Comparison of ENCODE assay signal across 8 mouse cellular contexts in the genomic region with DNA sequence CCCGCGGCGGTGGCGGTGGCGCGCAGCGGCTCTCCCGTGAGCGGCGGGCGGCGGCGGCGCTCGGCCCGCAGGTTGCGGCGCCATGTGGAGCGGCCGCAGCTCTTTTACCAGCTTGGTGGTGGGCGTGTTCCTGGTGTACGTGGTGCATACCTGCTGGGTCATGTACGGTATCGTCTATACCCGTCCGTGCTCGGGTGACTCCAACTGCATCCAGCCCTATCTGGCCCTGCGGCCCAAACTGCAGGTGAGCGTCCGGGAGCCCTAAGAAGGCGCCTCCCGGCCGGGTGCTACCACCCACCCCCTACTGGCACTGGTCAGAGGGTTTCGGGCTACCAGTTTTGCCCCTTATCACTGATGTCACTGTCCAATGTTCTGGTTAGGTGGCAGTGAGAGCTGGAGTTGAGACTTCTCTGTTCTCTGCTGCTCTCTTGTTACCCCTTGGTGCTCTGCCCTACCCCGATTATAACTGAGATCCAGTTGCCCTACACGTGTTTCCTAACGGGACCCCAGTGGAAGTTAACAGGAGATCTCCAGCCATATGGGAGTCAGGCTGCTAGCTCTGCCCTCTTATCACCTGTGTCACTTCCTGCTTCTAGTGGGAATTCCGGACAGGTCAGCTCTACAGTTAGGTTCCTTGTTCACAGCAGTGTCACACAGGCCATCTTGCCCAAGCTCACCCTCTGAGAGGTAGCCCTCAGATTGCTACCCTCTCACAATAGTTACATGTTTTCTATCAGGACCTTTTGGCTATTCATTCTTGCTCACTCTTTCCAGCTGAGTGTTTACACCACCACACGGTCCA. TPM values are rescaled to one million over a fixed set of nuclear protein-coding genes. Genes with fewer than 3 reads are reported as not detected.
A peak's percentile ranks its signal among the peaks of the same experiment; 100 is the strongest.
DNase-seq lines count a peak whose midpoint lies in the region; ATAC-seq lines count a peak whose summit lies in the region.

No protein-coding gene starts in this region.

- WGBS in forebrain, embryonic 13.5 days = 4% methylated on average over 32 of the region's 39 CpGs
- 1% methylated on average over 39 of the region's 39 CpGs for WGBS in liver, embryonic 13.5 days (ENCODE audit: insufficient replicate concordance)

- no peaks in the 10 kb centered on the region for H3K27me3 ChIP-seq in forebrain, embryonic 13.5 days
- no peaks in the 10 kb centered on the region for H3K27me3 ChIP-seq in liver, embryonic 13.5 days

- H3K9ac ChIP-seq in forebrain, embryonic 13.5 days = peak overlapping the region; percentile 85
- H3K9ac ChIP-seq in liver, embryonic 13.5 days = peak overlapping the region; percentile 86

- peak; percentile 8 to 9 for DNase-seq in kidney, postnatal 36 days
- DNase-seq in kidney, postnatal 4 days = no peak
- peak; percentile 13 for DNase-seq in liver, embryonic 13.5 days
- DNase-seq in skeletal muscle tissue, adult 2 months (ENCODE audit: low read depth, low spot score) = peak; percentile 11
- no peak for DNase-seq in adrenal gland, adult 2 months
- no peak for DNase-seq in left cerebral cortex, postnatal 4 days

- peaks cover 38% of the 10 kb centered on the region for H3K36me3 ChIP-seq in forebrain, embryonic 13.5 days (ENCODE audit: poor library complexity, severe bottlenecking)
- peaks cover 40% of the 10 kb centered on the region for H3K36me3 ChIP-seq in liver, embryonic 13.5 days

- H3K4me3 ChIP-seq in forebrain, embryonic 13.5 days = peak overlapping the region; percentile 77
- H3K4me3 ChIP-seq in liver, embryonic 13.5 days (replicated peaks) = peak overlapping the region; percentile 84

- no peak overlapping the region; the same call in 1 of the 2 replicates for H3K27ac ChIP-seq in forebrain, embryonic 13.5 days
- H3K27ac ChIP-seq in liver, embryonic 13.5 days = peak overlapping the region; percentile 65

- H3K4me1 ChIP-seq in forebrain, embryonic 13.5 days = peaks cover 19% of the 10 kb centered on the region
- H3K4me1 ChIP-seq in liver, embryonic 13.5 days (replicated peaks) = peaks cover 25% of the 10 kb centered on the region

- no peaks in the 10 kb centered on the region for H3K9me3 ChIP-seq in forebrain, embryonic 13.5 days (replicated peaks)
- no peaks in the 10 kb centered on the region for H3K9me3 ChIP-seq in liver, embryonic 13.5 days (replicated peaks)

- H3K4me2 ChIP-seq in forebrain, embryonic 13.5 days = peak overlapping the region; percentile 87
- H3K4me2 ChIP-seq in liver, embryonic 13.5 days = peak overlapping the region; percentile 93

- peak; percentile 3 for ATAC-seq in activated CD4-positive, CD25-positive, alpha-beta regulatory T cell, adult 4 months
- ATAC-seq in forebrain, embryonic 13.5 days = peak; percentile 84
- peak; percentile 74 for ATAC-seq in liver, embryonic 13.5 days (ENCODE audit: low read depth)

- intact Hi-C loops in left cerebral cortex, postnatal 4 days (cut with DNase I) = no loop called here

RNA-seq across cellular contexts. Expression of a gene that starts 0.6 kb away (rescaled TPM):
- 10 to 100 TPM; 30.6 to 33.6 TPM for polyA plus RNA-seq in activated CD4-positive, CD25-positive, alpha-beta regulatory T cell, adult 4 months (2017; shearing (Covaris generic))
- polyA plus RNA-seq in forebrain, embryonic 13.5 days (2015; fragmentation: Nextera tagmentation; extraction: Ambion mirVana) = 93.1 and 103 TPM in 2 replicates
- 90.3 and 90.6 TPM in 2 replicates for polyA plus RNA-seq in liver, embryonic 13.5 days (2015; fragmentation: Nextera tagmentation; extraction: Ambion mirVana)
- total RNA-seq in adrenal gland, adult 2 months (2021) = 100 to 1,000 TPM; 161 to 166 TPM
- 118 and 141 TPM in 2 replicates for polyA plus RNA-seq in adrenal gland, adult 2 months (2012; rRNA removed)
- 100 to 1,000 TPM; 110 to 118 TPM for total RNA-seq in left cerebral cortex, postnatal 4 days (2021)

RNA-seq across cellular contexts. Expression of a gene that starts 22.4 kb away (rescaled TPM):
- polyA plus RNA-seq in activated CD4-positive, CD25-positive, alpha-beta regulatory T cell, adult 4 months (2017; shearing (Covaris generic)) = 1 to 10 TPM; 2.4 to 2.8 TPM
- polyA plus RNA-seq in forebrain, embryonic 13.5 days (2015; fragmentation: Nextera tagmentation; extraction: Ambion mirVana) = 5.6 and 5.9 TPM in 2 replicates
- polyA plus RNA-seq in liver, embryonic 13.5 days (2015; fragmentation: Nextera tagmentation; extraction: Ambion mirVana) = 0.96 and 1.1 TPM in 2 replicates
- 1 to 10 TPM; 6.2 to 6.8 TPM for total RNA-seq in adrenal gland, adult 2 months (2021)
- polyA plus RNA-seq in adrenal gland, adult 2 months (2012; rRNA removed) = 12.0 and 21.4 TPM in 2 replicates
- 10 to 100 TPM; 15.7 to 18.5 TPM for total RNA-seq in left cerebral cortex, postnatal 4 days (2021)

Comparison
In these comparisons a context has a peak if more than half of its experiments do, and no peak if none do; other contexts are left out.
1. DNase-seq: peak in kidney, postnatal 36 days (2 of 2), liver, embryonic 13.5 days (single experiment) and skeletal muscle tissue, adult 2 months (single experiment); none in kidney, postnatal 4 days (0 of 2), adrenal gland, adult 2 months (single experiment) and left cerebral cortex, postnatal 4 days (single experiment).
2. ATAC-seq: peak in every context shown above with its lines; median percentile 84 in forebrain, embryonic 13.5 days; 74 in liver, embryonic 13.5 days; 3 in activated CD4-positive, CD25-positive, alpha-beta regulatory T cell, adult 4 months.